Mouse (Mus musculus) urinary bladder, adult 18-20 months (tissue): Measurements from ENCODE around the gene Gm35315.
"Not testable (repeated sequence)": the region's sequence is repeated elsewhere in the genome, so short reads cannot be mapped to it uniquely, and the experiment has no call there.

ENCODE experiments used
- DNase-seq, 2 experiments: peaks; one replicate each; pipeline ENCODE4 v3.0.0; 2022; ENCODE audit warnings: low spot score in 2 of 2, mixed read lengths in 2 of 2

Gene Gm35315

DNA sequence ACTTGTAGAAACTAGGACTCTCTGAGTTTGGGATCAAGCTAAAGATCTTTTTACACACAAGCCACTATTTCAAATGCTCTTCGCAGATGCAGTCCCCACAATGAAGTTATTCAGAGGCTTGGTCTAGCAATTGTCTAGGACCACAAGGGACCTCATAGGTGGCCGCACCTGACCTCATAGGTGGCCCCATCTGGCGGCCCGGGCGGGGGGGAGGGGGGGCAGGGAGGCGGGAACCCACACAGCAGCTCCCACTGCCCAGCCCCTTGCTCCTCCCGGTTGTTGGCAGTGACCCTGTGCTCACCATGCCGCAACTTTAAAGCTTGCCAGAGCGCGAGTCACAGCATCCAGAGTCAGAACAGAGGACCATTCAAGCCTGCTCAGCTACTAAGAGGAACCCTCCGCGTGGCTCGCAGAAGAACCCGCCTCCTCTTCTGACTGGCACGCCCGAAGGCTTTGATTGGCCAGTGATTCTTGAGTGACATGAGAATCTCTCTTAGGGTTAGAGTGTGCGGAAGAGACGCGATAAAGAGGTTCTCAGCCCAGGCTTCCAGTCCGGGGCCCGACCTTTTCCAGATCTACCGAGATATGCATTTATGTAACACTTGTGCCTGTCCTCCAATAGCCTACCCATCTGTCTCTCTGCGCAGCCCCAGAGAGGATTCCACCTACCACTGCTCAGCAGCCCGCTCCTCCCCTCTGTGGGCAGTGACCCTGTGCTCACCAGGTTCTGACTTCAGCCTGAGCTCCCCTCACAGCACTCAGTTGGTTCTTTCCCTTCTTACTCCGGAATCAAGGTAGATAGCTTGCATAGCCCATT, at the start of gene Gm35315:
Gm35315 (minus strand) TSS at position 391 of the 817 bp plus-strand sequence.
- DNase-seq = peak; percentile 78 to 80

GRCm38 (mm10) chr5:110143007-110143406, 48.8 kb upstream of the Gm35315 start:
- DNase-seq = no peak

DNA sequence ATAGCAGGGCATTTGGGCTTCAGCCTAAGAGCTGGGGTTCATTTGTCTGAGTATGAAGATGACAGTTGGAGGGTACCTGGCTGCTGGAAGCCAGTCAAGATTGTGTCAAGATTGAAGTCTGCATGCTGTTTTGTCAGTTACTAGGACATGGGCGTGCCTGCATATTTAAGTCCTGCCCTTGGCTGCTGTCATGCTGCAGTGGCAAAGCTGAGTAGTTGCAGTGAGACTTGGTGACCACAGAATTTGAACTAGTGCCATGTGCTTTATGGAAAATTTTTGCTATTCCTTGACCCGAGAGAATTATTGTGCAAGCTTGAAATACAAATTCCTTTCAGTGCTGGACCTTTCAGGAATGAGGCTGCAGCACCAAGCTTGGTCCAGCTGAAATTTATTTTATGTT, 48.1 kb upstream of the Gm35315 start:
- no peak for DNase-seq

DNA sequence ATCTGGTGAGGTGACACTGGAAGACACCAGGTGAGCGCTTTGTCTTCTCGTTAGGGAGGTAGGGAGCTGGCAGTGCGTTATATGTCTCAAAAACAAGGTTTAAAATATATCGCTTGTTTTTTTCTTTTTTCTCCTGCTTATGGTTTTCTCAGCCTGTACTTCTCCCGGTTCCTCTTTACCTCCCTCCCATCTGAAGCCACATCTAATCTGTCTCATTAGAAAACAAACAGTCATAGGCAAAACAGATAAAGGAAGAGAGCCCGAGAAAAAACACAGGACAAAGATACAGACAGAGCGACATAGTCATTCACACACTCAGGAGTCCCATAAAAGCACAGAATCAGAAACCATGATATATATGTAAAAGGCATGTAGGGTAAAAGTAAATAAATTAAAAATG, 46.2 kb upstream of the Gm35315 start:
- no peak for DNase-seq

DNA sequence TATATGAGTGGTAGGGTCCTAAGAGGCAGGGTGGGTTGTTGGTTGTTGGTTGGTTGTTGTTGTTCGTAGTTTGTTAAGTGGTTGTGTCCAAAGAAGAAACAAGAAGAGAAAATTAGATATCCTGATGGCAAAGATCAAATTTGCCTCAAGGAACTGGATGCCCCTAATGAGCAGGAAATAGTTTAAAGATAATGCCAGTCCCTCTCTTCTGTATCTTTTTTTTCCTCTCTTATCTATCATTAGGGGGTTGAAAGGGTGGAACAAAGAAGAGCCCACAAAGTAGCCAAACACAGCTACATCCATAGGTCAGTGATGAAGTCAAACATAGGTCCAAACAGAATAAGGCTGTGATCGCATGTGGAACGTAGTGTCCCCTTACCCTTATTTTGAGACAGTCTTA, 45.1 kb upstream of the Gm35315 start:
- DNase-seq = no peak

- DNase-seq = no peak
These were observed 43.6 kb upstream of the Gm35315 start for GRCm38 (mm10) chr5:110137816-110138215.

GRCm38 (mm10) chr5:110136087-110136464, 41.9 kb upstream of the Gm35315 start:
- no peak for DNase-seq

DNA sequence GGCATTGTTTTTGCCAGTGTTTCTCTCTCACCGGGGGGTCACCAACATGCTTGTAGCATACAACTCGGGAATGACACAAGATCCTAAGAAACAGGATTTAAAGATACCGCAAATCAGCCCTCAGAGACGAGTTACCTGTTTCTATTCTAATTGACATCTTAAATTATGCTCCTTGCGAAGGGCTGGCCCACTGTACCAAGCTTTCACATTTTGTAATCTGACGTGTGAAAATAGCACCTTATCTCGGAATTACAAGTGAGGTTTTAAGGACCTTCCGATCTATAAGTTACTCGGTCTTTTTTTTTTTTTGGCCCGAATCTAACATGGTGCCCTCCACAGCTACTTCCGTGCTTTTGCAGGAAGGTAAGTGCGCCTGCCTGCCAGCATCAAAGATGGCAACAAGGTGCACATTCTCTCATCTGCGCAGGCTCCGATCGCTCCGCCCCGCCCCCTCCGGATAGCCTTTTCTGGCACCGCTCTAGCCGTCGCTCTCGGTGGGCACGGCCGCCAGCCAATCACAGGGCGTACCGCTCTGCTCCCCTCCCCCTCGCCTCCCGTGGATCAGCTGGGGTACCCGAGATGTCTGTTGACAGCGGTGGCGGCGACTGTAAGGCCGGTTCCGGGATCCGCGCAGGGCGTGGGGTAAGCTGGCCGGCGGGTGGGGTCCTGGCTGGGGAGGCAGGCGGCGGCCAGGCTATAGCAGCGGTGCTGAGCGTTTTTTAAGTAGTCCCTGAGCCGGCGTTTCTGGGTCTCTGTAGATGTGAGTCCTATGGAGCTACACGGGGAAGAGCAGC, 41.3 kb upstream of the Gm35315 start, which contains the start of gene Chfr:
Chfr (plus strand) TSS at position 550 of the 794 bp plus-strand sequence.
- peak; percentile 98 for DNase-seq

DNA sequence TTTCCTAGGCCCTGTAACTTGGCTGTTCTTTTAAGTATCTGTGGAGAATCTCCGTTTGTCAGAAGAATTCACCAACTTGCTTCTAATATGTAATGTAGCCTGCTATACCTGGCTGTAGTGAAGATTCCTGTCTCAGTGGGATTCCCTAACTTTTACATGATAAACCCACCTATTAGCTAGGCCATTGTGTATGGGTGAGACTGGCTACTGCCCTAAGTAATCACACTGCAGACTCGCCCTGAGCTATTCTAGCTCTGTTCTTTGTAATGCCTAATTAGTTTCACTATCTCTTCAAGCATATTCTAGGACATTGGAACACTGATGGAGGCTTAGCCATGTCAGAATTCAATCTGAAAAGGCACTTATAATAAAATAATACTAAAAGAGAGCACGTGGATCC, 28.2 kb upstream of the Gm35315 start:
- DNase-seq = not testable (repeated sequence)

DNA sequence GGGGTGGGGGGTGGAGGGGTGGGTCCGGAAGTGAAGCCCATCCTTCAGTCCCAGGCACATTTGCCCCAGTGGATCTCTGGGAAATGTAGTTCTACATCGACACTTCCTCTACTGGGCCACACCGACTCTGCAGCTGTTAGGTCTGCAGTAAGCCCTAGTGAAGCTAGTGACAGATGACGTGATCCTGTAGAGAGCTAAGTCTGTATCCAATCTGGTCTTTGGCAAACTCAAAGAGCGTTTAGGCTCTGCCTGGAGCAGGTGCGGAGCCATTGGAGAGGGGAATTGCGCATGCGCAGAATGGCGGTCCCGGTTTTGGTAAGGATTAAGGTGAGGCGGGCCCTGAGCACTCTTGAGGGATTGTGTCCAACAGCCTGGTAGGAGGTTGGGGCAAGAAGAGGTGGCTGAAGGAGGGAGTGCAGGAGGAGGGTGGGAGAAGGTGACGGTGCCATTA, 15.8 kb upstream of the Gm35315 start, which contains the start of gene Zfp605:
Zfp605 (plus strand) TSS at position 102 of the 451 bp plus-strand sequence.
- DNase-seq = peak; percentile 82

DNA sequence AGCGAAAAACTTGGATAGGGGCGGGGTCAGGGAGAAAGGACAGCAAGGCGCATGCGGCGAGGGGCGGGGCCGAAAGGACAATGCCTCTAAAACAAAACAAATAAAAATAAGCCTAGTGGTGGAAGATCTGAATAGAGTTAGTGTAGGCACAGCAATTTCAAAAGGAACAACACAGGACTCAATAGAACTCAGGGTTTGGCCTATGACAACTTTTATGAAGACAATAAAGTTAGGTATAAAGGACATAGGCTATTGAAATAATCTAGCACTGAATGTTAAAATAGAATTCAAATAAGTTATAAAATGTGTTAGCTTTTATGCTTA, 14.0 kb upstream of the Gm35315 start:
- no peak for DNase-seq

DNA sequence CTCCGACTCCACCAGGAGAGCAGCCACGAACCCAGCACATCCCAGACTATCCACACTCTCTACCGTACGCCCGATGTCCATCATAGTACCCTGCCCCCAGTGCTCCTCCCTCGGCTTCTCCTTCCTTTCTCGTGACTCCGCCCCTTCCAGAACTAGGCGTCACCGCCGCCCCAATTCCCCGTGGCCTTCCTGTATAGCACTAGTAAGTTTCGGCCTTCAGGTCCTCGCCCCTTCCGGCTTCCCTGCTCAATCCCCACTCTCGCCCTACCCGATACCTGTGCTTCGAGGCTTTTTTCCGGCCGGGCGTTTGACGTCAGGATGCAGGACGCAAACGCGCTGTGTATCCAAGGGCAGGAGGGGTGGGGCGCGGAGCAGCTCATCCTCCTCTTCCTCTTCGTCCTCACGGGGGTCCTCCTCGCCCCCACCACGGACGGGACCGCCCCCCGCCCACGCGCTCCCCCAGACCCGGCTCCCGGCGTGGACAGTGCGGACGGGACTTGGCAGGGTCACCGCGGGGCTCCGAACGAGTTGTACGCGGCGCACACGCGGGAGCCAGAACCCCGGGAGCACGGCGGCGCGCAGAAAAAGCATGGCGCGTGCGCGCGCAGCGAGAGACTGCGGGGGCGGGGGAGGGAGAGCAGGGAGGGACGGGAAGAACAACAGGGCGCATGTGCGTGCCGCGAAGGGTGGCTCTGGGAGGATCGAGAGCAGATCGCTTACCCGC, 13.5 kb upstream of the Gm35315 start, which contains the start of gene Gtpbp6:
Gtpbp6 (minus strand) TSS at position 617 of the 724 bp plus-strand sequence.
- peak; percentile 90 to 94 for DNase-seq

- DNase-seq = peak in 1 of 2 experiments; percentile 25
These were observed 12.8 kb upstream of the Gm35315 start for GRCm38 (mm10) chr5:110106901-110107564.

DNA sequence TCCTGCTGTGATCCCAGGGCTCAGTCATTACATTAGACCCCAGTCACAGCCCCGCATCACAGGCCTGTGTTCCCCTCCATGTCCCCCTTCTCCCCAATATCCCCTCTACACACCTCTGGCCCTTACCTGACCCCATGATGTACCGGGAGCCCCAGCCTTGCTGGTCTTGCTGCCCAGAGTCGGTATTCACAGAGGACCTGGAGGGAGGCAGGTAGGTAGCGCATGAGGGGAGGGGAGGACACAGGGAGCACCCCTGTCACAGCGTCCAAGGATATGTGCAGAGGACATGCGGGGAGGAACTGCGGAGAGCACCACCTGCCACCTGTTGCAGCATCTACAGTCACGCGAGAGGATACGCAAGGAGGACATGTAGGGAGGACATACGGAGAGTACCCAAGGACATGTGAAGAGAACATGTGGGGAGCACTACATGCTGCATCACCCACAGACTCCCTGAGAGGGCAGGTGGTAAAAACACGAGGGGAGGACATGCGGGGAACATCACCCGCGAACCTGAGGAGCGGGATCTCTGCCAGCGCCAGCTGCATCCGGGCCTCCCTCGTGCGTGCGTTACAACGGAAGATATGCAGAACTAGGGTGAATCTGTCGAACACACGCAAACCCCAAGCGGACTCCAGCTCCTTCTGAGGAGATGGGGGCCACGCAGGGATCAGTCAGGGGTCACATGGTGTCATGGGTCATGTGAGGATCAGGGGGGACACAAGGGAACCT, 12.1 kb upstream of the Gm35315 start:
- no peak for DNase-seq

DNA sequence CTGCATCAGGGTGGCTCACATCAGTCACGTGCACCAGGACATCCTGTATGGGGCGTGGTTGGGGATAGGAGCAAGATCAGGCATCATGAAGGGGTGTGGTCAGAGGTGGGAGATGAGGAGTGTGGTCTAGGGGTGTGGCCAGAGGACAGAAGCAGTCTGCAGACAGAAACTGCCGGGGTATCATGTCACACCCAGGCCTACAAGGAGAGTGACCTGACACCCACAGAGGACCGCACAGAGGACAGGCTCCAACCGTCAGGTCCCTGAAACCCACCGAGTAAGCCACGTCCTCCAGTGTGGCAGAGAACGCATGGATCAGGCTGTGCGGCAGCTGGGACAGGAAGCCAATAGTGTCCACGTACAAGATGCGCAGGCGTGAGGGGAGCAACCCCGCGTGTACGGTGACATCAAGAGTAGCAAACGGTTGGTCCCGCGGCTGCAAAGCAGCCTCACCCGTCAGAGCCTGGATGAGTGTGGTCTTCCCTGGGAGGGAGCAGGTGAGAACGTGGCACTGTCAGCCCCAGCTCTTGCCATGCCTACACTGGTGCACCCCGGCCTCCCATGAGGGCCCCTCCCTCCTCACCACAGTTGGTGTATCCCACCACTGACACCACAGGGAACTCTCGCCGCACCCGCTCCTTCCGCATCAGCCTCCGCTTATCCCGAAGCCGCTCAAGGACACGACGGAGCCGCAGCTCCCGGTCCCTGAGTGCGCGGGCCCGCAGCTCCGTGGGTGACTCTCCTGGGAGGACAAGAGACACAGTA, 10.6 kb upstream of the Gm35315 start:
- no peak for DNase-seq

- DNase-seq = no peak
These were observed 9.8 kb upstream of the Gm35315 start for GRCm38 (mm10) chr5:110103901-110104615.

DNA sequence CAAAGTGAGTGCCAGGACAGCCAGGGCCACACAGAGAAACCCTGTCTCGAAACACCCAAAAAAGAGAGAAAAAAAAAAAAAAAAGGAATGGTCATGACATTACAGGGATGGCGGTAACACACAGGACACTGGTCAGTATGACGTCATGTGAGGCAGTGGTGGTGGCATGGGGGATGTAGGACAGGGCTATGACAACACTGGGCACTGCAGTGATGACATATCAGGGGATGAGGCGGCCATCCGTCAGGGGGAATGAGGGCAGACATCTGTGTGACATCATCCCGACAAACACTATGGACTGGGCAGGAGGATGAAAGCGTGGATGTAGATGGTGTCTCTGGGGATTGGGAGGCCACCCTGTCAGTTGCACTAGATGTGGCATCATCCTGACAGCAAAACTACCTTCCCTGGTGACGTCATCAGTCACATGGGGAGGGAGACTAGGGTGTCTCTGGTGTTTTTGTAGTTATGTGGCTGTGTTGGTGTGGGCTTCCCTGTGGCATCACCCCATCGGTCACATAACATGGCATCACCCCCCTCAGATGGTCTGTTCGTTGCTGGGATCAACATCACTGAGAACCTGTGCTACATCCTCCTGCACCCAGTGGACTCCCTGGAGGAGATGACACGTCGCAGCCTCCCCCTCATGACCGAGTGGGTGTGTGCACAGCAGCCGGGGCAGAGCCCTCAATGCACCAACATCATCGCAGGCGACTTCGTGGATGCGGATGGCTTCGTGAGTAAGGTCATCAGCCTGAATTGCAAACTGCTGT, 8.8 kb upstream of the Gm35315 start:
- DNase-seq = no peak

GRCm38 (mm10) chr5:110102429-110102828, 8.2 kb upstream of the Gm35315 start:
- DNase-seq = no peak
